Mouse (Mus musculus) heart, postnatal 25 days (tissue): ENCODE measurements around the gene Ola1. TPM values are rescaled to one million over a fixed set of nuclear protein-coding genes. Genes with fewer than 3 reads are reported as not detected.

Experiments
- DNase-seq: peaks from one replicate; pipeline ENCODE4 v3.0.0; 2022; ENCODE audit warnings: low spot score
- intact Hi-C: fragments of 180-260 bp; cut with DNase I; formaldehyde crosslinking; loops from one replicate; pipeline ENCODE4 v1.15.1; 2025
- total RNA-seq, 2 experiments: library from RNA; stranded (reverse); gene quantifications; 2 replicates each; pipeline ENCODE4 v1.2.3; 2021

Ola1 gene
- total RNA-seq, 2 experiments from 2014 or later, result 44.6 to 48.3 TPM

DNA sequence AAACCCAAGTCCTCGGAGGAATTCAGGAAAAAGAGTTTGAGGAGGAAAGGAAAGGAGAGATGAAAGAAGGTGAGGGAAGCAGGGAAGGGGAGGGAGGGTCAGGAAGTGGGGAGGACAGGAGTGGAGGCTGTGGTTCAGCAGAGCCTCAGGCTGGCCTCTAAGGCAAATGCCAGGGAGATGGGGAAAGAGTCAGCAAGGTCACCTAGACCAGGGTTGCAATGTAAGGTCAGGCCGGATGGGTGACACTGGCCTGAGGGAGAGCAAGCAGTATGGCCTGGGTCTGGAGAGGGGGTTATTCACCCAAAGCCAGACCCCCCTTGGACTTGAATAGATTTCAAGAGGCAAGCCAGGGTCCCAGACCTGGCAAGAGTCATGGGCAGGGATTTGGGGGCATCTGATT is 147.5 kb downstream of the Ola1 start:
- intact Hi-C loops, result no loop called here
- no peak for DNase-seq

- intact Hi-C loops, result no loop called here
- no peak for DNase-seq
These were observed 148.2 kb downstream of the Ola1 start for GRCm38 (mm10) chr2:73070449-73071076.

DNA sequence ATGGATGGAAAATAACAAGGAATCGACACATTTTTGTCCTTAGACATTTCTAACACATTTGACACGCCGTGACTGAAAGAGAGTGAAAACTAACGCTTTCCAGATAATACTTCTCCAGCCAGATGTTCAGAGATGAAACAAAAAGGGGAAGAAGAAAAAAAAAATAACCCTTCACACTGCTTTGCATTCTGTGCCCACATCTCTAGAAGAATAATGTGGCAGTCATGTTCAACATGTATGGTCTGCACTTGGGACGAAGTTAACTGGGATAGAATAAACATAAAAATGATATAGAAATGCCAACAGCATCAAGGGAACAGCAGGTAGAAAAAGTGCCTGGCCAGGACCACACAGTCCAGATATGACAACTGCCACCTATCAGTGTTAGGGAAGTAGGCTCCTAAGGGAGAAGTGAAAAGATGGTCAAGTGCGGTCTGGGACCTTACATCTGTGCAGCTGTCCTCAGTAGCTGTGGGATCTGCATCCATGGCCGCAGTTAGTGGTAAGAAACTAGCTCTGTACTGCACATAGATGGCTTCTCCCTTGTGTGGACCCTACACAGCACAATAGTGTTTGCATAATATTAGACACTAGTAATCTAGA is 149.4 kb downstream of the Ola1 start:
- no peak for DNase-seq
- intact Hi-C loops, result no loop called here

DNA sequence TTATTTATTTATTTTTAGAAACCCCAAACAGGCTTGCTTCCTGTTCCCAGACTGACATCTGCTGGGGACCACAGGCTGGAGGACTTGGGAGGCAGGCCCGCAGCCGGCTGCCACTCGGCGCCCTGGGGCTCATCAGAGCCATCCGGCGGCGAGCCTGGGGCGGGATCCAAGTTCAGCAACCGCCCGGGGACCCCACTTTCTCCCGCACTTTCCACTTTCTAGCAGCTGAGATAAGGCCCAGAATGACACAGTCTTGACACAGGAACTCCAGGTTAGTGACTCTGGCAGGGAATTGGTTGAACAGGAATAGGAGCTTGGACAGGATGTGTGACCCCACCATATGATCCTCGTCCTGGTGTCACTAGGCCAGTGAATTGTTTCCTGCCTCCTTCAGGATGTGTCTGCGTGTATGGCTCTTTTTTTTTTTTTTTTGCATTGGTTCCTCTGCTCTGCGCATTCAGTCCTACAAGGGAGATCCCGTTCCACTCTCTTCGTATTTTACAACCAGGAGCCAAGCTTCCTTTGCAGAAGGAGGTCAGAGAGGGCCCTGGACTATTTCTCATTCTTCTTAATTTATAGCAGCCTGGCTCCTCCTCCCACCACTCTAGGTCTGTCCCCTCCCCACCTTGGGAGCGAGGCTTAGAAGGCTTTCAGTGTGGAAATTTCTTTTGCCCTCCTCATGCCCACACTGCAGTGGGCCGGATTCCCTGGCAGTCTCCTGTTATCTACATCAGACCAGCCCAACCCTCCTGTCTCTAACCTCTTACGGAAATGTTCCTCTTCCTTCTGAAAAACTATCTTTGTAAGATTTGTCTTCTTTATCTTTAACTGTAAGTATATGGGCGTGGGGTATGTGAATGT is 152.2 kb downstream of the Ola1 start:
- intact Hi-C loops, result loop anchor here (2.0 kb wide), 1 partner anchor 550 kb away; no protein-coding TSS in a partner anchor

GRCm38 (mm10) chr2:73063911-73064619 is 154.7 kb downstream of the Ola1 start:
- no peak for DNase-seq
- intact Hi-C loops, result loop anchor here (5.0 kb wide), 3 partner anchors 62 to 427 kb away; no protein-coding TSS in a partner anchor

More for the DNA sequence above, 152.2 kb downstream of the Ola1 start:
- DNase-seq, result no peak

DNA sequence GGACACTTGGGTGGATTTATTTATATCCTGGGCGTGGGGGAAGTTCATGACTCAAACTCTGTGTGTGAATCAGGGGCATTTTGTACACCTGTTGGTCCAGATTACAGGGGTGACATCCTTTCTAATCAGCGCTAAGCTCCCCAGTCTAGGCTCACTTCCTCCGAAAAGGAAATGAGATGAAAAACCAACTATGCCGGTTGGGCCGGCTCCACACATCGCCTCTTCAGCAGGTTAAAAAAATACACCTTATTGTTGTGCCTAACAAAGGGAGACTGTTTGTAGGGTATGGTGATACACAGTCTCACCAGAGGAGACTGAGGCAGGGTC is 158.5 kb downstream of the Ola1 start:
- intact Hi-C loops, result loop anchor here (2.0 to 5.0 kb wide), 4 partner anchors 58 to 423 kb away; partner anchors contain the start of gene Sp3

GRCm38 (mm10) chr2:73059550-73060258 is 159.0 kb downstream of the Ola1 start:
- no peak for DNase-seq
- intact Hi-C loops, result loop anchor here (2.0 to 5.0 kb wide), 4 partner anchors 57 to 422 kb away; partner anchors contain the start of gene Sp3

More for the DNA sequence above, 158.5 kb downstream of the Ola1 start:
- DNase-seq, result no peak

DNA sequence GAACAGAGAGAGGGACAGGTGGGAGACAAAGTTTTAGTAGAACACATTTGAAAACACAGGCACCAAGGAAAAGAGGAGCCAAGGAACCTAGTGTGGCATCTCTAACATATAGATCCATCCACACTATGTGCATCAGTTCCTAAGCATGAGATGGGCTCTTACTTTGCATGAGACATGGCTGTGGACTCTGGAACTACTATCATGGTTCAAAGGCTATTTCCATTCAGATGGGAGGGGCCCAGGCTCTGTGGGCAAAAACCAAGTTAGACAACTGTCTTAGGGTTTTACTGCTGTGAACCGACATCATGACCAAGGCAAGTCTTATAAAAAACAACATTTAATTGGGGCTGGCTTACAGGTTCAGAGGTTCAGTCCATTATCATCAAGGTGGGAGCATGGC is 160.4 kb downstream of the Ola1 start:
- intact Hi-C loops, result no loop called here

GRCm38 (mm10) chr2:73057589-73057988 is 161.1 kb downstream of the Ola1 start:
- intact Hi-C loops, result no loop called here
- DNase-seq, result no peak

More for the DNA sequence above, 160.4 kb downstream of the Ola1 start:
- no peak for DNase-seq

GRCm38 (mm10) chr2:73056090-73056956 is 162.4 kb downstream of the Ola1 start:
- intact Hi-C loops, result no loop called here
- DNase-seq, result no peak

DNA sequence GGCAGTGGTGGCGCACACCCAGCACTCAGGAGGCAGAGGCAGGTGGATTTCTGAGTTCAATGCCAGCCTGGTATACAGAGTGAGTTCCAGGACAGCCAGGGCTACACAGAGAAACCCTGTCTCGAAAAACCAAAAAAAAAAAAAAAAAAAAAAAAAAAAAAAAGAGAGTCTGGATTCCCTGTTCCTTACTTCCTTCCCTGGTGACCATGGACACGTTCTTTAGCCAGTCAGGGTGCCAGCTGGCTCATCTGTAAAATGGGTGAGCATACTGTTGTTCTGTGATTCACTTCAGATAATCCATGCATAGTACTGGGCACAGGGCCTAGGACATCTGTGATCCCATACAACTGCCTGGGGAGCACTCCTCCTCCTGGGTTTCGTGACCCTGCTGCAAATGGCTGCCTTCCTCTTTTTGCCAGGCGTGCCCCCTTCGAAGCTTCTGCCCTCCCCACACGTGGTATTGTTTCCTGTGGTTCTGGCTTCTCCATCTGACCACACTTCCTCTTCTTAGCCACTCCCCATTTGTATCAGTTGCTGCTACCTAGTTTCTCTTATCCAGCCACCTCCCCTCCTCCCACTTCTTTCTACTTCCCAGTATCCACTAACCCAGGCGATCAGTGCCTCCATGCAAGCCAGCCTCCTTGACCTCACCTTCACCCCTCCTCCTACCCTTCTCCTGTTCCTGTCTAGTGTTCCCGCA is 164.8 kb downstream of the Ola1 start:
- peak; percentile 23 for DNase-seq
- intact Hi-C loops, result no loop called here

GRCm38 (mm10) chr2:73050401-73050800 is 168.3 kb downstream of the Ola1 start:
- DNase-seq, result no peak
- intact Hi-C loops, result no loop called here

- intact Hi-C loops, result loop anchor here (5.0 kb wide), 1 partner anchor 48 kb away; no protein-coding TSS in a partner anchor
- no peak for DNase-seq
These were observed 168.7 kb downstream of the Ola1 start for GRCm38 (mm10) chr2:73049977-73050376.

- intact Hi-C loops, result loop anchor here (5.0 kb wide), 1 partner anchor 47 kb away; no protein-coding TSS in a partner anchor
- no peak for DNase-seq
These were observed 169.6 kb downstream of the Ola1 start for GRCm38 (mm10) chr2:73049001-73049684.

- peak; percentile 74 for DNase-seq
- intact Hi-C loops, result loop anchor here (5.0 kb wide), 1 partner anchor 45 kb away; no protein-coding TSS in a partner anchor
These were observed 171.5 kb downstream of the Ola1 start for GRCm38 (mm10) chr2:73047061-73047741.

DNA sequence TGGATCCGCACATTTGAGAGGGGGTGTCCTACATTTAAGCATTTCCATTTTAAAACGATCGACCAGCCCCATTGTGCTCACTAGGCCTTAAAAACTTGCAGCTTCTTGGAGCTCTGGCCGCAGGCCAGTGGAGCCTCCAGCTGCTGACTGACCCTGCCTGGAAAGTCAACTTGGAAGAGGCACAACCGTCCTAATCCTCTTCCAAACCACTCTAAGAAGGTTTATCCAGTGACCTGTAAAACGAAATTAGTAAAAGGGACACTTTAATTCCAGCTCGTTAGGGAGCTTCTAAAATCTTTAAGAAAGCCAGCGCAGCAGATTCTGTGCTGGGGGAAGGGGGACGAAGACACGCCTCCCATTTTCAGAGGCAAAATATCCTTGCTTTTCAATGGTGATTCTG is 172.1 kb downstream of the Ola1 start:
- intact Hi-C loops, result loop anchor here (5.0 kb wide), 1 partner anchor 44 kb away; no protein-coding TSS in a partner anchor
- peak; percentile 47 for DNase-seq
